In genomic region chr6:125868516-125868915, GRCm38 (mm10) we compare ENCODE assay signal across 7 mouse cellular contexts.
DNase-seq lines count a peak whose midpoint lies in the region; ATAC-seq and TF ChIP-seq lines count a peak whose summit lies in the region.

No protein-coding gene starts in this region.

- H3K27ac ChIP-seq in kidney, embryonic 14.5 days (ENCODE audit: low read depth, low read length), result no peak overlapping the region

- TF ChIP-seq POLR2A in brain, embryonic 14.5 days (IDR thresholded peaks at IDR 0.05; ENCODE audit: borderline replicate concordance, extremely low read depth, insufficient read depth, insufficient read length, poor library complexity, severe bottlenecking), result no peak

- TF ChIP-seq CTCF in brain, embryonic 14.5 days (IDR thresholded peaks at IDR 0.05; ENCODE audit: borderline replicate concordance, extremely low read depth, insufficient read depth, insufficient read length), result peak; percentile 52; the same call in 1 of the 2 replicates

- peak; percentile 49 for DNase-seq in kidney, adult 9 months
- DNase-seq in NIH3T3 (ENCODE audit: low read depth), result peak; percentile 58
- DNase-seq in brain, embryonic 14.5 days (ENCODE audit: low read depth), result peak; percentile 72
- peak; percentile 32 for DNase-seq in heart, postnatal 4 days
- peak; percentile 69 for DNase-seq in lung, postnatal 10 days
- DNase-seq in spleen, adult 18-20 months, result no peak

- H3K9ac ChIP-seq in kidney, embryonic 14.5 days (ENCODE audit: low read depth, low read length), result no peak overlapping the region

- H3K36me3 ChIP-seq in kidney, embryonic 14.5 days (ENCODE audit: control insufficient read depth, insufficient read depth, low read length), result no peaks in the 10 kb centered on the region

- no peak overlapping the region for H3K4me3 ChIP-seq in kidney, embryonic 14.5 days (ENCODE audit: low read length)

- no peaks in the 10 kb centered on the region for H3K4me1 ChIP-seq in kidney, embryonic 14.5 days (ENCODE audit: control insufficient read depth, insufficient read depth, low read length)

- WGBS in kidney, embryonic 14.5 days, result 29% methylated on average over 2 of the region's 2 CpGs

- H3K27me3 ChIP-seq in kidney, embryonic 14.5 days (ENCODE audit: control insufficient read depth, insufficient read depth, low read length), result no peaks in the 10 kb centered on the region

- no peak for ATAC-seq in kidney, embryonic 14.5 days (ENCODE audit: low FRiP score, low TSS enrichment)

- H3K9me3 ChIP-seq in kidney, embryonic 14.5 days (ENCODE audit: control insufficient read depth, low read length), result no peaks in the 10 kb centered on the region

- no peak overlapping the region for H3K4me2 ChIP-seq in kidney, embryonic 14.5 days (replicated peaks; ENCODE audit: low read depth, low read length)

Comparison
In these comparisons a context has a peak if more than half of its experiments do, and no peak if none do; other contexts are left out.
1. DNase-seq: peak in kidney, adult 9 months (single experiment), NIH3T3 (single experiment), brain, embryonic 14.5 days (single experiment), heart, postnatal 4 days (single experiment) and lung, postnatal 10 days (single experiment); none in spleen, adult 18-20 months (0 of 2).